Mouse (Mus musculus) spleen, adult 2 months (tissue): ENCODE results near the gene Ephb3.
"Not testable (repeated sequence)": the region's sequence is repeated elsewhere in the genome, so short reads cannot be mapped to it uniquely, and the experiment has no call there.

Experiments used
- CTCF ChIP-seq: fragments of 200-500 bp; IDR thresholded peaks from 2 replicates; pipeline ENCODE4 v1.5.1; 2011; ENCODE audit warnings: mild to moderate bottlenecking, inconsistent platforms; ENCODE audit not compliant: insufficient read depth, insufficient read length, insufficient replicate concordance; ENCODE audit errors: extremely low read depth
- POLR2A ChIP-seq: fragments of 200-500 bp; IDR thresholded peaks from 2 replicates; pipeline ENCODE4 v1.6.1; 2011; ENCODE audit warnings: low read depth, low read length, inconsistent platforms

DNA sequence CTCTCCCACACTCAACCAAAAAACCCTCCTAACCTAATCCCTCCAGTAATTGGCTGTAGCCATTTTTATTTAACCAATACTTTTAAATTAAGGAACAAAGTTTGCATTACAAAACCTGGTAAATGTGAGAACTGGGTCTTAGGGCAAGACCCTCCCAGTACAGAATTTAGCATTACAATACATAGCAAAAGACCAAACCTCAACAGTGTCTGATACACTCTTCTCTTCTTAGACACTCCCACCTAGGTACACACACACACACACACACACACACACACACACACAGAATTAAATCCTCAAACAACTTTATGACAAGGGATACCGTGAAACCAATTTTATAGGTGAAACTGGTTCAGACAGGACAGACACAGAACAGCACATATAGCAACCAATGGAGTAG, 45.3 kb upstream of the Ephb3 start:
- not testable (repeated sequence) for TF ChIP-seq POLR2A, CTCF
